Mouse (Mus musculus) adipose tissue, adult 10 weeks (tissue): ENCODE measurements around the gene Oog1. TPM values are rescaled to one million over a fixed set of nuclear protein-coding genes. Genes with fewer than 3 reads are reported as not detected.

Source experiments
- polyA plus RNA-seq: library from polyadenylated mRNA; stranded (reverse); fragments of 350-450 nt; fragmentation: Illumina TruSeq; extraction: RNeasy Lipid Tissue Mini Kit (QIAGEN cat#74804); gene quantifications from one replicate; pipeline ENCODE4 v1.2.3, GENCODE M21; 2014; ENCODE audit warnings: low read depth, low replicate concordance

Oog1 gene
- not detected for polyA plus RNA-seq

GRCm38 (mm10) chr12:87602388-87602787 is at the start of gene Oog1:
Gene Oog1 (plus strand): TSS chr12:87602688.

GRCm38 (mm10) chr12:87618569-87618968 is 16.1 kb downstream of the Oog1 start, which contains the start of gene Gm4027:
Gene Gm4027 (plus strand): TSS chr12:87618869.

GRCm38 (mm10) chr12:87644520-87644919 is 42.0 kb downstream of the Oog1 start, which contains the start of gene Gm16381:
Gene Gm16381 (minus strand): TSS chr12:87644620.

Other genes with a start within 250 kb of the Oog1 start
- gene Sptlc2, start 214.3 kb upstream of the Oog1 start, polyA plus RNA-seq, result 60.3 TPM
- 97.1 TPM for gene Slirp, start 158.8 kb upstream of the Oog1 start, polyA plus RNA-seq
- gene Alkbh1, start 158.7 kb upstream of the Oog1 start, polyA plus RNA-seq, result 19.1 TPM
- 50.7 TPM for gene Snw1, start 130.4 kb upstream of the Oog1 start, polyA plus RNA-seq
- not detected for gene Gm5788, start 108.0 kb upstream of the Oog1 start, polyA plus RNA-seq
- gene Gm8300, start 88.4 kb upstream of the Oog1 start, polyA plus RNA-seq, result 0.32 TPM
- not detected for gene Gm4027, start 16.2 kb downstream of the Oog1 start, polyA plus RNA-seq
- gene Gm16381, start 41.9 kb downstream of the Oog1 start, polyA plus RNA-seq, result not detected
- not detected for gene Gm21319, start 173.1 kb downstream of the Oog1 start, polyA plus RNA-seq
- gene Gm21936, start 192.8 kb downstream of the Oog1 start, polyA plus RNA-seq, result not detected
- not detected for gene BB287469, start 213.9 kb downstream of the Oog1 start, polyA plus RNA-seq
- not detected for gene Gm2001, start 239.7 kb downstream of the Oog1 start, polyA plus RNA-seq